Mouse (Mus musculus) hindlimb bud, embryonic 11.5 days (tissue): Measurements from ENCODE around the gene Pmf1.
"Not testable (repeated sequence)": the region's sequence is repeated elsewhere in the genome, so short reads cannot be mapped to it uniquely, and the experiment has no call there.

Experiments
- DNase-seq: peaks from one replicate; pipeline ENCODE4 v3.0.0-alpha.2; 2012; ENCODE audit warnings: low read depth, low spot score; ENCODE audit errors: extremely low spot score

The Pmf1 gene

DNA sequence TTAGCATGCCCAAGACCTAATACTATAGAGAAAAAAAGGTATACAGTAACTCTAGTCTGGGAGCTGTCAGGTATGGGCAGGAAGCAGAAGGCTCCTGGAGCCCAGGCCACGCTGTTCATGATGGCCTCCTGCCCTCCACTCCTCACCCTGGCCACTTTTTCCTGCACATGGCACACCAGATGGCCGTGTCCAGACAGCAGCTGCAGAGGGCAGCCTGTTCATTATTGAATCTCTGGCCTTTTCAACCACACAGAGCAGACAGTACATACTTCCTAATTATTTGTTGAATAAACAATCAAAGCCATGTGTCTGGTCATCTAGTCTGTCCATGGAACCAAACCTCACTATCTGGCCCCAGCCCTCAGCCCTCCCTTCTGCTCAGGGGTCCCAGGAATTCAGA lies 11.5 kb downstream of the Pmf1 start:
- DNase-seq: no peak

DNA sequence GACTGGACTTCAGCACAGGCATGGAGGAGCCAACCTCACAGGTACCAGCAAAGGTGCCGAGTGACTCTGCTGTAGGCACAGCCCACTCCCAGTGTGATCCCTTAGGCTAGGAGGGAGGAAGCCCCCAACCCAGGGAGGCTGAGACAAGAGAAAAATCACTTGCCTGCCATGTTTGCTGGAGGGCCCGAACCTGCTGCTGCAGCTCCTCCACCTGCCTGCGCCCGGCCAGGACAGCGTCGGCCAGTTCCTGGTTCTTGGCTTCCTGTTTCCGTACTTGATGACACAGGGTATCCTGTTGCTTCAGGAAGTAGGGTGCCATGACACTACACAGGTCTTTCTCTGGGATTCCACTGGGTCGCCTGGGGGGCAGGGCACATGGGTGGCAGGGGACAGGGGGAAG lies 14.4 kb downstream of the Pmf1 start:
- DNase-seq: no peak

DNA sequence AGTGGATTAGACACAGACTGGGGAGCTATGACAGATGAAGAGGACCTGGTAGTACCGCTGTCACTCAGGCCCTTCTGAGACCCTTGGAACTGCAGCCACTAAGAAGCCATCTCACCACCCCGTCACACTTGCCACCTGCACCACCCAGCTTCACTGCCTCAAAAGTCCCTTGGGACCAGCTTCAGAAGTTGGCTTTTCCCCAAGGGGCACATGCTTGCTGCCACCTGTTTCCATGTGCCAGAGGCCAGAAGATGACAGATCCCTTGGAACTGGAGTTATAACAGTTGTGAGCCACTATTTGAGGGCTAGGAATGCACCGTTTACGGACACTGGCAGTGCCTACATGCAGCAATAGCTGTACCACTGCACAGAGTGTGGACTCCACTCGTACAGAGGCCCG lies 14.8 kb downstream of the Pmf1 start:
- DNase-seq: no peak

DNA sequence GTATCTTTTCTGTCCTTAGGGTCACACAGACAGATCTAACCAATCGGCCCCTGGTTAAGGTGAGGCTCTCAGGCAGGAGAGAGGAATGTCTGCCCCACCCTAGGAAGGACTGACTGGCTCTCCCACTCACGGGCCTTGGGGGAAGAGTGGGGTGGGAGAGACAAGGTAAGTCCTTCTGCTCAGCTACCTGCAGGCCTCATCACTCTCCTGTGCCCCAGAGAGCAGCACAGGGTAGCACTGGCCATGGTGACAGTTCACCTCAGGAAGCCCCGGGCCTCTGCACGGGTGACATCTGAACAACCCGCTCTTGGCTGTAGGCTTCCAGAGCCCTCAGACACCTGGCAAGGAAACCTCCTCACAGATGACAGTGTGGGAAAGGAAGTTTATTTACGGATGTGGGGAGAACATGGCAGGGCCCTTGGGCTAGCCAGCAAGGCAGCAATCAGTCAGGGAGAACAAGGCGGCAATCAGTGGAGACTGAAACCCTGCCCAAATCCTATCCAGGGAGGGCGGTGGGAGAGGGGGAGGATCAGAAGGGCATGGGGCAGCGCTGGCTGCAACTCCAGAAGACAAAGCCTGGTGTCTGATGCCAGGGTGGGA lies 16.3 kb downstream of the Pmf1 start:
- no peak for DNase-seq

DNA sequence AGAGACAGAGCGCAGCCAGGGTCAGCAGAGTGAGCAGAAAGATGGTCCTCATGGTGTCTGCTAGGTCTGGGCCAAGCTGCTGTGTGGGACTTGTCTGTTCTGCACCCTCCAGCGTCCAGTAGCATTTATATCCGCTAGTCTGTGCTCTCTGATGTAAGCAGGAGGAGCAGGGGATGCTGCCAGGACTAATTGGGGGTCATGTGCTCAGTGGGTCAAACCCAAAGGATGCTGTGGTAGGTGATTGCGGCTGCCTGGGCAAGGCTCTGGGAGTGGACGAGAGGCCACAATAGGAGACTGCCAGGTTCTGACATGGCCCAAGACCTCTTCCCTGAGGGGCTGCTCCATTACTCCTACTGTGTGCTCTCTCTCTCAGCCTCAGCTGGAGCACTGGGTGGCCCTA lies 25.8 kb downstream of the Pmf1 start, which contains the start of gene Bglap:
Gene Bglap, minus strand, starts transcription at position 101 of the 400 bp plus-strand sequence.
- DNase-seq: no peak

DNA sequence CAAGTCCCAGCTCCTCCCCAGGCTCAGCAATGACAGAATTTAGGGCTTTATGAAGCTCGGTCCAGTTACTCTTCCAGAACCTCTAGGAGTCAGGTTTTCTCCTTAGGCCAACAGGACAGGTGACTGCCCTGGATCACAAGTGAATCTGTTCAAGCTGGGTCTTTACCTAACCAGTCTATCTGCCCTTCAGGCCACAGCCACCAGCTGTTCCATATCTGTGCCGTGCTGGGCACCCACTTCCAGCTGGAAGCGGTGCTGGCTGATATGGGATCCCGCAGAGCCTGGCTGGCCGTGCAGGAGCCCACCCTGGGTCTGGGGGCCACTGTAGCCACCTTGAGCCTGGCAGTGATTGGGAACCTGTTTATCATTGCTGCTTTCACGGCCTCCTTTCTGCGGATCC lies 27.7 kb downstream of the Pmf1 start:
- not testable (repeated sequence) for DNase-seq

DNA sequence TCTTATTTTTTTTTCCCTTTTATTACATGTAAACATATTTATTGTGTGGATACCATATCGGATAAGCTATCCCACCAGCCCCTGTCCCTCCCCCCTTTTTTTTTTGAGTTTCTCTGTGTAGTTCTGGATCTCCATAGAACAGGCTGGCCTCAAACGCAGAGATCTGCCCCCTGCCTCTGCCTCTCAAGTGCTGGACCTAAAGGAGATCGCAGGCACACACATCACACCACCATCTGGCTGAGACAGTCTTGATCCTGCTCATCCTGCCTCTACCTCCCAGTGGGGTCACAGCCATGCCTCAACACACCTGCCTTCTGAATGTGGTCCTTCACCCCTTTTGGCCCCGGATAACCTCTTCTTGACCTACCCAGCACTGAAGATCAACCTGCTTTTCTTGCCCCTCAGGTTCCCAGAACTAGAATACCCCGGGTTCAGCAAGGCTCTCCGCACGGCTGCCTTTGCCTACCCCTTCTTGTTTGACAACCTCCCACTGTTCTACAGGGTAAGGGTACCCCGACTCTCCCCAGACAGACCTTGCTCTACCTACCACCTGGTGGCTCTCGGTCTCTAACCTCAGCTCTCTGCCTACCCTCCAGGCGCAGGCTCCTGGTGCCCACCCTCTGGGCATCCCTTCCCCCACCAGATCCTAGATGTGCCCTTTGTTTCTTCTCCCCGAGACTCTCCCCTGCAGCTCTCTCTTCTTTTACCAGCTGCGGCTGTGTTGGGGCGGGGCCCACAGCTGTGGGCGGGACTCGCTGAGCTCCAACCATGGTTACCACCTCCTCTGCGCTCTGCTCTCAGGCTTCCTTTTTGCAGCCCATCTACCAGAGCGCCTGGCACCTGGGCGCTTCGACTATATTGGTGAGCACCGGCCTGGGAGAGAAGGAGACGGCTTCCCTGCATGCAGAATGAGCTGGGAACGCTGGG lies 28.5 kb downstream of the Pmf1 start:
- not testable (repeated sequence) for DNase-seq

DNA sequence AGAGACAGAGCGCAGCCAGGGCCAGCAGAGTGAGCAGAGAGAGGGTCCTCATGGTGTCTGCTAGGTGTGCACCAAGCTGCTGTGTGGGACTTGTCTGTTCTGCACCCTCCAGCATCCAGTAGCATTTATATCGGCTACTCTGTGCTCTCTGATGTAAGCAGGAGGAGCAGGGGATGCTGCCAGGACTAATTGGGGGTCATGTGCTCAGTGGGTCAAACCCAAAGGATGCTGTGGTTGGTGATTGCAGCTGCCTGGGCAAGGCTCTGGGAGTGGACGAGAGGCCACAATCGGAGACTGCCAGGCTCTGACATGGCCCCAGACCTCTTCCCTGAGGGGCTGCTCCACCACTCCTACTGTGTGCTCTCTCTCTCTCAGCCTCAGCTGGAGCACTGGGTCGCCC lies 31.5 kb downstream of the Pmf1 start, which contains the start of gene Bglap2:
Gene Bglap2, minus strand, starts transcription at position 101 of the 400 bp plus-strand sequence.
- DNase-seq: not testable (repeated sequence)

DNA sequence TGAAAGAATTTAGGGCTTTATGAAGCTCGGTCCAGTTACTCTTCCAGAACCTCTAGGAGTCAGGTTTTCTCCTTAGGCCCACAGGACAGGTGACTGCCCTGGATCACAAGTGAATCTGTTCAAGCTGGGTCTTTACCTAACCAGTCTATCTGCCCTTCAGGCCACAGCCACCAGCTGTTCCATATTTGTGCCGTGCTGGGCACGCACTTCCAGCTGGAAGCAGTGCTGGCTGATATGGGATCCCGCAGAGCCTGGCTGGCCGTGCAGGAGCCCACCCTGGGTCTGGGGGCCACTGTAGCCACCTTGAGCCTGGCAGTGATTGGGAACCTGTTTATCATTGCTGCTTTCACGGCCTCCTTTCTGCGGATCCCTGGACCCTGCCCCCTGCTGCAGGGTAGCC lies 33.5 kb downstream of the Pmf1 start:
- DNase-seq: not testable (repeated sequence)

DNA sequence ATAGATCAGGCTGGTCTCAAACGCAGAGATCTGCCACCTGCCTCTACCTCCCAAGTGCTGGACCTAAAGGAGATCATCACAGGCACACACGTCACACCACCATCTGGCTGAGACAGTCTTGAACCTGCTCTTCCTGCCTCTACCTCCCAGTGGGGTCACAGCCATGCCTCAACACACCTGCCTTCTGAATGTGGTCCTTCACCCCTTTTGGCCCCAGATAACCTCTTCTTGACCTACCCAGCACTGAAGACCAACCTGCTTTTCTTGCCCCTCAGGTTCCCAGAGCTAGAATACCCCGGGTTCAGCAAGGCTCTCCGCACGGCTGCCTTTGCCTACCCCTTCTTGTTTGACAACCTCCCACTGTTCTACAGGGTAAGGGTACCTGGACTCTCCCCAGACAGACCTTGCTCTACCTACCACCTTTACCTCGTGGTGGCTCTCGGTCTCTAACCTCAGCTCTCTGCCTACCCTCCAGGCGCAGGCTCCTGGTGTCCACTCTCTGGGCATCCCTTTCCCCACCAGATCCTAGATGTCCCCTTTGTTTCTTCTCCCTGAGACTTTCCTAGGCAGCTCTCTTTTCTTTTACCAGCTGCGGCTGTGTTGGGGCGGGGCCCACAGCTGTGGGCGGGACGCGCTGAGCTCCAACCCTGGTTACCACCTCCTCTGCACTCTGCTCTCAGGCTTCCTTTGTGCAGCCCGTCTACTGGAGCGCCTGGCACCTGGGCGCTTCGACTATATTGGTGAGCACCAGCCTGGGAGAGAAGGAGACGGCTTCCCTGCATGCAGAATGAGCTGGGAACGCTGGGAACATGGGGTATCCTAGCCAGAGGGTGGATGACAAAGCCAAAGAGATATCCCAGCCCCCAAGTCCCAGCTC lies 34.1 kb downstream of the Pmf1 start:
- not testable (repeated sequence) for DNase-seq

DNA sequence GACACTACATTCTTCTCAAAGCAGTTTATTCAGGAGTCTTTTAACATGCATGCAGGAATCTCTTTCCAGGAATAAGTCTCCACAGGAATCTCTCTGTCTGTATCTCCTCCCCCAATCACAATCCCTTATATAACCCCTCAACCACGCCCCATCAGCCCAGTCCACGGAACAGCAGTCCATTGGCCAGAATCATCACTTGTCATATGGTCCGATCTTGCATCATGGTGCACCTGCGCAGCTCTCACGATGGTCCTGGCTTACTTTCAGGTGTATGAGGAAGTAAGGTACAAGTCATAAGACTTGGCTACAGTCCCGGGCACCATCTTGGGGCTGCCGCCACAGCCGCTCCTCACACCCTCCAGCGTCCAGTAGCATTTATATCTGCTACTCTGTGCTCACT lies 37.5 kb downstream of the Pmf1 start, which contains the start of gene Bglap3:
Gene Bglap3, minus strand, starts transcription at position 101 of the 400 bp plus-strand sequence.
- not testable (repeated sequence) for DNase-seq

DNA sequence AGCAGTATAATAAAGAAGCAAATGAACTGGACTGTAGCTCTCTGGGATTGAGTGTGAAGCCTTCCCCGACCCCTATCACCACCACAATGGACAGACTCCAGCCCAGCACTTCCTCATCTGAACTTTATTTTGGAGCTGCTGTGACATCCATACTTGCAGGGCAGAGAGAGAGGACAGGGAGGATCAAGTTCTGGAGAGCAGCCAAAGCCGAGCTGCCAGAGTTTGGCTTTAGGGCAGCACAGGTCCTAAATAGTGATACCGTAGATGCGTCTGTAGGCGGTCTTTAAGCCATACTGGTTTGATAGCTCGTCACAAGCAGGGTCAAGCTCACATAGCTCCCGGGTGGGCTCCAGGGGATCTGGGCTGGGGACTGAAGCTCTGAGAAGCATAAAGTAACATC lies 41.6 kb downstream of the Pmf1 start:
- not testable (repeated sequence) for DNase-seq

DNA sequence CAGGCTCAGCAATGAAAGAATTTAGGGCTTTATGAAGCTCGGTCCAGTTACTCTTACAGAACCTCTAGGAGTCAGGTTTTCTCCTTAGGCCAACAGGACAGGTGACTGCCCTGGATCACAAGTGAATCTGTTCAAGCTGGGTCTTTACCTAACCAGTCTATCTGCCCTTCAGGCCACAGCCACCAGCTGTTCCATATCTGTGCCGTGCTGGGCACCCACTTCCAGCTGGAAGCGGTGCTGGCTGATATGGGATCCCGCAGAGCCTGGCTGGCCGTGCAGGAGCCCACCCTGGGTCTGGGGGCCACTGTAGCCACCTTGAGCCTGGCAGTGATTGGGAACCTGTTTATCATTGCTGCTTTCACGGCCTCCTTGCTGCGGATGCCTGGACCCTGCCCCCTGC lies 42.6 kb downstream of the Pmf1 start:
- not testable (repeated sequence) for DNase-seq

DNA sequence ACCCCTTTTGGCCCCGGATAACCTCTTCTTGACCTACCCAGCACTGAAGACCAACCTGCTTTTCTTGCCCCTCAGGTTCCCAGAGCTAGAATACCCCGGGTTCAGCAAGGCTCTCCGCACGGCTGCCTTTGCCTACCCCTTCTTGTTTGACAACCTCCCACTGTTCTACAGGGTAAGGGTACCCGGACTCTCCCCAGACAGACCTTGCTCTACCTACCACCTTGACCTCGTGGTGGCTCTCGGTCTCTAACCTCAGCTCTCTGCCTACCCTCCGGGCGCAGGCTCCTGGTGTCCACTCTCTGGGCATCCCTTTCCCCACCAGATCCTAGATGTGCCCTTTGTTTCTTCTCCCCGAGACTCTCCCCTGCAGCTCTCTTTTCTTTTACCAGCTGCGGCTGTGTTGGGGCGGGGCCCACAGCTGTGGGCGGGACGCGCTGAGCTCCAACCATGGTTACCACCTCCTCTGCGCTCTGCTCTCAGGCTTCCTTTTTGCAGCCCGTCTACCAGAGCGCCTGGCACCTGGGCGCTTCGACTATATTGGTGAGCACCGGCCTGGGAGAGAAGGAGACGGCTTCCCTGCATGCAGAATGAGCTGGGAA lies 43.2 kb downstream of the Pmf1 start:
- DNase-seq: not testable (repeated sequence)

DNA sequence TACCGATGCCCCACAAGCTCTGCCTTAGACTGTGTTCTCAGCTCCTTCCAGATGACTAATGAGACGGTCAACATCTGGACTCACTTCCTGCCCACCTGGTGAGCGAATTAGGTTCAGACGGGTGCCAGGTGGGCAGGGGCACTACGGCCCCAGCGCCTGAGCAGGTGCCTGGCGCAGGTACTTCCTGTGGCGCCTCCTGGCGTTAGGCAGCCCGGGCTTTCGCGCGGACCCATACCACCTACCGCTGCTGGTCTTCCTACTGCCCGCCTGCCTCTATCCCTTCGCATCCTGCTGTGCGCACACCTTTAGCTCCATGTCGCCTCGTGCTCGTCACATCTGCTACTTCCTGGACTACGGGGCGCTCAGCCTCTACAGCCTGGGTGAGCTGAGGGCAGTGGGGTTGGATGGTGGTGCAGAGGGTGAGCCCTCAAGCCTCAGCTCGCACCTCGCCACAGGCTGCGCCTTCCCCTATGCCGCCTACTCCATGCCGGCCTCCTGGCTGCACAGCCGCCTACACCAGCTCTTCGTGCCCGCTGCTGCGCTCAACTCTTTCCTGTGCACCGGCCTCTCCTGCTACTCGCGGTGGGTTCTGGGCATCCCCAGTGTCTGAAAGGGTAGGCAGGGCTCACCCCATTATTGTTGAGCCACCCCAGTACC lies 44.3 kb downstream of the Pmf1 start:
- DNase-seq: no peak

DNA sequence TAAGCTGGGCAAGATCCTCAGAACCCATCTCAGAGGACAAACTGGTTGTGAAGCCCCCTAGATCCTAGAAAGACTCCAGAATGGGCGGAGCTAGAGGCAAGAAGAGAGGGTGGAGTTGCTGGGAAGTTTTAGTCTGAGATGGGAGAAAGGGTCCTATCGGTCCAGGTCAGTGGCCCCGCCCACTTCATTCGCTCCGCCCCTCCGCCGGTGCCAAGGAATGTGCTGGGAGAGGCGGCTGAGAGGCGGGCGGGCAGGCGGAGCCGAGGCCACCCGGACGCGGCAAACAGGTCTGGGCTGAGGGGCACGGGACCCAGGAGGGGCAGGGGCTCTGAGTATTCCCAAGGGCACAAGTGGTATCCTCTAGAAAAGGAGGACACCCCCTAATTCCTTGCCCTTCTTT lies 45.8 kb downstream of the Pmf1 start, which contains the start of gene Paqr6:
Gene Paqr6, plus strand, starts transcription at position 248 of the 400 bp plus-strand sequence.
- no peak for DNase-seq

DNA sequence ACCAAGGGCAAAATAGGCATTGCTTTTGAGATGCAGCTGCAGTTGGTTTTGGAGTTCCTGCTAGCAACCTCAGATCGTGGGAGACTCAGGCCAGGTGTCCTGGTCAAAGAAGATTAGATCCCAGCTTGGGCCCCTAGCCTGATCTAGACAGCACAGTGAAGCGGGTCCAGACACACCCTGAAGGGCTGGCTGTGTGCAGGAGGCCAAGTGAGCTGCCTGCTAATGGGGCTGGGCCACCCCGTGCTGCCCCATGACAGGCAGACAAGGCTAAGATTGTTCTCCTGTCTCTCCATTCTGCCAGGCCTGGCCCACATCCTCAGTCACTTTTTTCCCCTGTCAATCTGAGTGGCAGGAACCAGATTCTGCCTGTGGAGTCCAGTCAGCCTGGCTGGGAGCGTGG lies 46.4 kb downstream of the Pmf1 start:
- DNase-seq: no peak

DNA sequence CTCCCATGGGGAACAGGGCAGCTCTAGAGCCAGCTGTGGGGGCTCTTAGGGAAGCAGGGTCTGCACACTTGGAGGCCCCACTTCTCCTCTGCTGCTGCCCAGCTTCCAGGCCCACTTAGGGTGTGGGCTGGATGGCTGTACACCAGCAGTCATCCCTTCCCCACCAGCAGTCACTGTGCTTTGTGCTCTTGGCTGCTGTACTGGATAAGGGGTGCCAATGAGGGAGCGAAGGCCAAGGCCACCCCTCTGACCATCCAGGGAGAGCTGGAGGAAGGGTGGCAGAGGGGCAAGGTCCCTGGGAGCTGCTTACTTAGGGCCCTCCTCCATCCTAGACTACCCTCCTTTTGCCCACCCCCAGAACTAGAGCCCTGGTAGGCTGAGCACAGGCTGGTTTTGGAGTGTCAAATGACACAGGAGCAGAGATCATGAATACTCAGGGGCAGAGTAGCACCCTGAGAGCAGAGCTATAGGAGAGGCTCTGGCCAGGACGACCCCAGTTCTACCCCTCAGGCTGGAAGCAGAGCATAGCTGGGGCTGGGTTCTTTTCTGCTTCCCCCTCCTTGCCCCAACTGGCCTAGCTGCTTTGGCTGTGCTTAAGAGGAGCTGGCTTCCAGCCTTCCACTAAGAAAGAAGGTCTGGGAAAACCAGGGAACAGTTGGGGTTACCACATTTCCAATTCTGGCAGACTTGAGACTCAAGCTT lies 48.4 kb downstream of the Pmf1 start:
- DNase-seq: no peak

DNA sequence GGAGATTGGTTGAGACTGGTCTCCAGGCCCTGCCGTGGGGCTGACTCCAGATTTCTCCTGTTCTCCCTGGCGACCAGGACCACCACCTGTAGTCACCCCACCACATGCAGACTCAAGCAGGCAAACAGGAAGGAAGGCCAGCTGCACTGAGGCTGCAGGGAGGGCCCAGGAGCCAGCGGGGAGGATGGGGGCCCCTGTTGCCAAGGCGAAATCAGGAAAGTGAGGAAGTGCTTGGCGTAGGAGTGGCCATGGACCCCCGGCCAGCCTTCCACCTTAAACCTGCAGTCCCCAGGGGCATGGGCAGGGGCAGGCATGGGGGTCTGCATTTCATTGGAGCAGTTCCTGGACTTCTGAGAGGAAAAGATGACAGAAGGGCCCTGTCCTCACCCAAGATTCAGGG lies 49.0 kb downstream of the Pmf1 start:
- no peak for DNase-seq
